Mouse (Mus musculus) heart, postnatal 25 days (tissue): ENCODE measurements around the gene Nfkb1. TPM values are rescaled to one million over a fixed set of nuclear protein-coding genes. Genes with fewer than 3 reads are reported as not detected.

Source experiments
- DNase-seq: peaks from one replicate; pipeline ENCODE4 v3.0.0; 2022; ENCODE audit warnings: low spot score
- intact Hi-C: fragments of 180-260 bp; cut with DNase I; formaldehyde crosslinking; loops from one replicate; pipeline ENCODE4 v1.15.1; 2025
- total RNA-seq, 2 experiments: library from RNA; stranded (reverse); gene quantifications; 2 replicates each; pipeline ENCODE4 v1.2.3; 2021

Nfkb1 gene
- total RNA-seq, 2 experiments from 2014 or later = 37.1 to 38.5 TPM

- intact Hi-C loops = no loop called here
- DNase-seq = peak; percentile 23
Observed at GRCm38 (mm10) chr3:135674716-135675392, 16.5 kb downstream of the Nfkb1 start.

GRCm38 (mm10) chr3:135673695-135674094, 17.7 kb downstream of the Nfkb1 start:
- intact Hi-C loops = no loop called here
- no peak for DNase-seq

- intact Hi-C loops = no loop called here
- no peak for DNase-seq
Observed at GRCm38 (mm10) chr3:135673041-135673440, 18.3 kb downstream of the Nfkb1 start.

GRCm38 (mm10) chr3:135672135-135672534, 19.2 kb downstream of the Nfkb1 start:
- intact Hi-C loops = no loop called here
- no peak for DNase-seq

- intact Hi-C loops = no loop called here
- no peak for DNase-seq
Observed at GRCm38 (mm10) chr3:135670869-135671268, 20.5 kb downstream of the Nfkb1 start.

GRCm38 (mm10) chr3:135667084-135667483, 24.3 kb downstream of the Nfkb1 start:
- intact Hi-C loops = no loop called here
- DNase-seq = no peak

GRCm38 (mm10) chr3:135665777-135666259, 25.5 kb downstream of the Nfkb1 start:
- no peak for DNase-seq
- intact Hi-C loops = no loop called here

GRCm38 (mm10) chr3:135662139-135662864, 29.0 kb downstream of the Nfkb1 start:
- intact Hi-C loops = no loop called here
- DNase-seq = no peak

GRCm38 (mm10) chr3:135661707-135662106, 29.6 kb downstream of the Nfkb1 start:
- intact Hi-C loops = no loop called here
- no peak for DNase-seq

- intact Hi-C loops = no loop called here
- DNase-seq = no peak
Observed at GRCm38 (mm10) chr3:135658540-135659097, 32.7 kb downstream of the Nfkb1 start.

GRCm38 (mm10) chr3:135656156-135656555, 35.2 kb downstream of the Nfkb1 start:
- intact Hi-C loops = no loop called here
- no peak for DNase-seq

- intact Hi-C loops = no loop called here
- DNase-seq = no peak
Observed at GRCm38 (mm10) chr3:135650773-135651555, 40.4 kb downstream of the Nfkb1 start.

GRCm38 (mm10) chr3:135649809-135650208, 41.5 kb downstream of the Nfkb1 start:
- no peak for DNase-seq
- intact Hi-C loops = no loop called here

- intact Hi-C loops = no loop called here
- DNase-seq = no peak
Observed at GRCm38 (mm10) chr3:135648501-135648900, 42.8 kb downstream of the Nfkb1 start.

GRCm38 (mm10) chr3:135646622-135647021, 44.7 kb downstream of the Nfkb1 start:
- intact Hi-C loops = no loop called here
- no peak for DNase-seq

GRCm38 (mm10) chr3:135644971-135645370, 46.4 kb downstream of the Nfkb1 start:
- no peak for DNase-seq
- intact Hi-C loops = no loop called here

GRCm38 (mm10) chr3:135641623-135641915, 49.8 kb downstream of the Nfkb1 start:
- DNase-seq = no peak
- intact Hi-C loops = no loop called here

- intact Hi-C loops = no loop called here
- DNase-seq = no peak
Observed at GRCm38 (mm10) chr3:135640856-135641622, 50.3 kb downstream of the Nfkb1 start.

- no peak for DNase-seq
Observed at GRCm38 (mm10) chr3:135640203-135640602, 51.1 kb downstream of the Nfkb1 start.

GRCm38 (mm10) chr3:135637592-135637991, 53.8 kb downstream of the Nfkb1 start:
- intact Hi-C loops = no loop called here
- DNase-seq = no peak

More at GRCm38 (mm10) chr3:135640203-135640602, 51.1 kb downstream of the Nfkb1 start:
- intact Hi-C loops = no loop called here
